Mouse (Mus musculus) cortical plate, adult 2 months (tissue): ENCODE measurements around the gene Cnot11. TPM values are rescaled to one million over a fixed set of nuclear protein-coding genes. Genes with fewer than 3 reads are reported as not detected.
"Not testable (repeated sequence)": the region's sequence is repeated elsewhere in the genome, so short reads cannot be mapped to it uniquely, and the experiment has no call there.

Experiments used
- H3K27ac ChIP-seq: fragments of 200-500 bp; 2 replicates; pipeline ENCODE4 v1.5.1; 2012; ENCODE audit warnings: low read length, control low read depth, inconsistent platforms; ENCODE audit not compliant: insufficient read depth
- H3K4me1 ChIP-seq: fragments of 200-500 bp; 2 replicates; pipeline ENCODE4 v1.6.1; 2011; ENCODE audit warnings: low read length; ENCODE audit not compliant: control insufficient read depth, insufficient read depth
- H3K4me3 ChIP-seq: fragments of 200-500 bp; 2 replicates; pipeline ENCODE4 v1.5.1; 2011; ENCODE audit warnings: mild to moderate bottlenecking, low read length, control low read depth; ENCODE audit not compliant: insufficient read depth
- CTCF ChIP-seq: fragments of 200-500 bp; IDR thresholded peaks from 2 replicates; pipeline ENCODE4 v1.5.1; 2011; ENCODE audit warnings: mild to moderate bottlenecking, control low read depth, low read length; ENCODE audit not compliant: insufficient read depth; ENCODE audit errors: extremely low read depth
- POLR2A ChIP-seq: fragments of 200-500 bp; IDR thresholded peaks from 2 replicates; pipeline ENCODE4 v1.6.1; 2011; ENCODE audit warnings: mild to moderate bottlenecking, low read length, control low read depth; ENCODE audit not compliant: insufficient read depth; ENCODE audit errors: extremely low read depth
- polyA plus RNA-seq: library from polyadenylated mRNA; depleted of rRNA; stranded (reverse); fragments of >200 nt; gene quantifications from 2 replicates; pipeline ENCODE4 v1.2.3, GENCODE M21; 2012

Gene Cnot11
- polyA plus RNA-seq, 1 experiment, result 18.8 TPM

- no peak for TF ChIP-seq CTCF
- TF ChIP-seq POLR2A, result no peak
- Histone ChIP-seq H3K4me3 (peak overlapping the region; percentile 77), H3K27ac (no peak overlapping the region), H3K4me1 (peaks cover 4% of the 10 kb centered on the region; the same call in 1 of the 2 replicates)
Measured at GRCm38 (mm10) chr1:39575778-39576375, 41.1 kb downstream of the Cnot11 start.

DNA sequence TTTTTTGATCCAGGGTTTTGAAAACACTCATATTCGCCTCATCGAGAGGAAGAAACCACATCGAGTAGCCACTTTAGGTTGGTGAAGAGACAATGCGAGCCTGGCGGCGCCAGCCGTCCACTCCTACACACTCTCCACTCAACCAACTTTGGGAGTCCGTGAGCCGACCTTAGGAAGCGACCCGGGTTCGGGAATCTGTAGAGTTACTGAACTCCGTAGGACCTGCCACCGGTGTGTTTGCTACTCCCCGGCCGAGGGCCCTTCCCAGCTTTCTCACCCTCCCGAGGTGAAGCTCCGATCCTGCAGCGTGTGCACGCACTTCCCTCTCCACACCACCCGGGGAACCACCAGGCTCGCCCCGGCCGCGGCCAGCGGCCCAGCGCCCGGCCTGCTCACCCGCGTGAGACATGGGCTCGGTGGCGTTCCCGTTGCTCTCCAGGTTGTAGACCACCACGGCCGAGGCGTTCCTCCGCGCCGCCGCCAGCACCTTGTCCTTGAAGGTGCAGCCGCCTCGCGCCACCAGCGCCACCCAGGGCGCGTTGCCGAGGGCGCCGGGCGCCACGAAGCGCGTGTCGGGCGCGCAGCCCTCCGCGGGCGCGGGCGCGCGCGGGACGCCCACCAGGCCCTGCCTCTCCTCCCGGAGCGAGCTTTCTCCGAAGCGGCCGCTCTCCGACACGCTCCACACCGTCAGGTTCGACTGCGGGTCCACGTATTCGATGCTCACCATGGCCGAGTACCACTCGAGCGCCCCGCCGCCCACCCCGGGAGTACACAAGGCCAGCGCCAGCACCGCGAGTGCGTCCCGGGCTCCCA, 41.8 kb downstream of the Cnot11 start:
- Histone ChIP-seq H3K4me3 (peak overlapping the region; percentile 77), H3K27ac (peak overlapping the region; percentile 85), H3K4me1 (peaks cover 4% of the 10 kb centered on the region; the same call in 1 of the 2 replicates)
- TF ChIP-seq CTCF (no peak), POLR2A (no peak)

DNA sequence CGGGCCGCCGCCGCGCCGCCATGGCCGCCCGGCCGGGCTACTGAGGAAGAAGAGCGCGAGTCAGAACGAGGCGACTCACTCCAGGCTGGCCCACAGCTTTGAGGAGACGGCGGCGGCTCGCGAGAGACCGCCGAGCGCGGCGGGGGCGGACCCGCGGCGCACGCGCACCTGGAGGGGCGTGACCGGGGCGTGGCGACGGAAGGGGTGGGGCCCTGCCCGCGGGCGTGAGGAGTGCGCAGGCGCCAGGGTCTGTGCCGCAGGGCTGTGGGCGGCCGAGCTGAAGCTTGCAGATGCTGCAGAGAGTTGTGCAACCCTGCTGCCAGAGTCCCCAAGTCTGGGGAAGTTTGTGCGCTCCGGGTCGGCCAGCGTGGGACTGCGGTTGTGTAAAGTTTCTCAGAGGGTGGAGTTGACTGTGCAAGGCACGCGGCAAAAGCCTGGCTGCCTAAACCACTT, 42.5 kb downstream of the Cnot11 start, which contains the start of gene Rnf149:
TSS of gene Rnf149 (minus strand) at position 153 of the 453 bp plus-strand sequence.
- Histone ChIP-seq H3K4me3 (peak within 1 kb of the TSS; percentile 77), H3K27ac (peak within 1 kb of the TSS; percentile 85), H3K4me1 (peaks cover 3% of the 10 kb centered on the region; the same call in 1 of the 2 replicates)
- TF ChIP-seq CTCF (no peak), POLR2A (peak; percentile 75)

DNA sequence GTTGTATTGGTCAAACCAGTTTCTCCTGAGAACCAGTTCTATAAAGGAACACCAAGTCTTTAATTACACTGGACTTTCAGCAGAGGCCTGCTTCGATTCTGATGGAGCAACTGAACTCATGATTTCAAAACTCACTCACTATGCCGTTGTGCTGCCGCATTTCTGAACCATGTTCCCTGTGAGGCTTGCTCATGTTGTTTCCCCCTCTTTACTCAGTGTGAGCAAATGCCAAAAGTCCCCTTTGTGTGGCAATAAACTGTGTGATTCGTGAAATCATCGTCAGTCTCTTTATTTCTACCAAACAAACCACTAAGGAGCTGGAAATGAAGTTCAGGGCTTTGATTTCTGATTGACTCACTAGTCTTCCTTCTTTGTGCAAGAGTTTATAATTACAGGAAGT, 43.7 kb downstream of the Cnot11 start:
- no peak for TF ChIP-seq POLR2A
- H3K4me1 ChIP-seq, result peaks cover 3% of the 10 kb centered on the region; the same call in 1 of the 2 replicates
- H3K27ac ChIP-seq, result no peak overlapping the region
- no peak overlapping the region for H3K4me3 ChIP-seq

- no peak for TF ChIP-seq POLR2A
- TF ChIP-seq CTCF, result no peak
- peaks cover 3% of the 10 kb centered on the region; the same call in 1 of the 2 replicates for H3K4me1 ChIP-seq
- H3K27ac ChIP-seq, result no peak overlapping the region
- no peak overlapping the region for H3K4me3 ChIP-seq
Measured at GRCm38 (mm10) chr1:39579139-39579538, 44.3 kb downstream of the Cnot11 start.

GRCm38 (mm10) chr1:39581215-39581614, 46.4 kb downstream of the Cnot11 start:
- Histone ChIP-seq H3K4me3 (no peak overlapping the region), H3K4me1 (no peaks in the 10 kb centered on the region), H3K27ac (no peak overlapping the region)
- TF ChIP-seq POLR2A, result no peak
- TF ChIP-seq CTCF, result no peak

GRCm38 (mm10) chr1:39583173-39583572, 48.4 kb downstream of the Cnot11 start:
- no peak overlapping the region for H3K27ac ChIP-seq
- no peak for TF ChIP-seq POLR2A
- no peak for TF ChIP-seq CTCF
- no peak overlapping the region for H3K4me3 ChIP-seq
- no peaks in the 10 kb centered on the region for H3K4me1 ChIP-seq

GRCm38 (mm10) chr1:39585416-39585815, 50.6 kb downstream of the Cnot11 start:
- no peak for TF ChIP-seq POLR2A
- TF ChIP-seq CTCF, result no peak
- H3K27ac ChIP-seq, result no peak overlapping the region
- no peak overlapping the region for H3K4me3 ChIP-seq
- no peaks in the 10 kb centered on the region for H3K4me1 ChIP-seq

DNA sequence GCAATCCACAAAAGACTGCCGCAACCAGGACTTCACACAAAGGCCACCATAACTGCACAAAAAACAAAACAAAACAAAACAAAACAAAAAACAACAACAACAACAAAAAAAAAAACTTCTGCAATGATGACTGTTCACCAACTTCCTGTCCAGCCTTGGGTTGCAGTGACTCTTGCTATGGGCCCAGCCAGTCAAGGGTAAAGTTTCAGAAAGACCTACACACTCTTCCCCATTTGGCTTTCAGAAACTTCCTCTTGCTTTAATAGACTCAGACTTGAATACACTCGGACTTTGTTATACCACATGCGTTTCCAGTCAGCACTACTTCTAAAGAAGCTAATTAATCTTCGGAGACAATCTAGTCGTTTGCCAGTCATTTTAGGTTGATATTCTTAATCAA, 55.4 kb downstream of the Cnot11 start:
- TF ChIP-seq POLR2A, result no peak
- TF ChIP-seq CTCF, result no peak
- no peak overlapping the region for H3K27ac ChIP-seq
- H3K4me3 ChIP-seq, result no peak overlapping the region
- H3K4me1 ChIP-seq, result no peaks in the 10 kb centered on the region

DNA sequence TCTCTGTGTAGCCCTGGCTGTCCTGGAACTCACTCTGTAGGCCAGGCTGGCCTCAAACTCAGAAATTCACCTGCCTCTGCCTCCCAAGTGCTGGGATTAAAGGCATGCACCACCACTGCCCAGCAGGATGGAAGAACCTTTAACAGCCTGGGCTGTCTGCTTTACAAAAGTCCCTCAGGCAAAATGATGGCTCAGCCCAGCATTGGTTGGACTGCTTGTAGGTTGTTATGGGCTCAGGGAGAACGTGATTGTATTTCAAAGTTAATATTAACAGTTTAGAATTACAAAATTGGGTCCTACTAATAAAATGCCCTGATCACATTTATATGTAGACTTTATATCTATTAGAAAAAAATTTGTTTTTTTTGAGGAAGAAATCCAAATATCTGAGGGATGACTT, 56.8 kb downstream of the Cnot11 start:
- H3K27ac ChIP-seq, H3K4me1 ChIP-seq, H3K4me3 ChIP-seq: not testable (repeated sequence)
